Mouse (Mus musculus): ENCODE data around the gene Plxdc2.
A peak's percentile ranks its signal among the peaks of the same experiment; 100 is the strongest.

The Plxdc2 gene

GRCm38 (mm10) chr2:16356106-16356818, at the start of gene Plxdc2:
Gene Plxdc2, plus strand, starts transcription at chr2:16356304.
- peak; percentile 84 to 85 for DNase-seq (ENCODE audit: low spot score in 2 of 2)

GRCm38 (mm10) chr2:16310387-16310786, 45.7 kb upstream of the Plxdc2 start:
- DNase-seq (ENCODE audit: low spot score in 2 of 2), result no peak

GRCm38 (mm10) chr2:16312400-16313070, 43.6 kb upstream of the Plxdc2 start:
- peak; percentile 41 to 56 for DNase-seq (ENCODE audit: low spot score in 2 of 2)

GRCm38 (mm10) chr2:16335194-16335781, 20.8 kb upstream of the Plxdc2 start:
- DNase-seq (ENCODE audit: low spot score in 2 of 2), result no peak

- DNase-seq (ENCODE audit: low spot score in 2 of 2), result no peak
These were observed 11.5 kb upstream of the Plxdc2 start for GRCm38 (mm10) chr2:16344564-16344963.

- no peak for DNase-seq (ENCODE audit: low spot score in 2 of 2)
These were observed 5.0 kb upstream of the Plxdc2 start for GRCm38 (mm10) chr2:16351106-16351505.

GRCm38 (mm10) chr2:16355611-16356105, 446 bp upstream of the Plxdc2 start:
- DNase-seq (ENCODE audit: low spot score in 2 of 2), result peak; percentile 39 to 46

GRCm38 (mm10) chr2:16356921-16357837, 1.1 kb downstream of the Plxdc2 start:
- DNase-seq (ENCODE audit: low spot score in 2 of 2), result peak; percentile 18 to 41

GRCm38 (mm10) chr2:16357946-16358345, 1.8 kb downstream of the Plxdc2 start:
- DNase-seq (ENCODE audit: low spot score in 2 of 2), result no peak

- DNase-seq (ENCODE audit: low spot score in 2 of 2), result peak; percentile 43 to 59
These were observed 3.3 kb downstream of the Plxdc2 start for GRCm38 (mm10) chr2:16359341-16359928.

GRCm38 (mm10) chr2:16364749-16365148, 8.6 kb downstream of the Plxdc2 start:
- DNase-seq (ENCODE audit: low spot score in 2 of 2), result no peak

- no peak for DNase-seq (ENCODE audit: low spot score in 2 of 2)
These were observed 9.8 kb downstream of the Plxdc2 start for GRCm38 (mm10) chr2:16365830-16366401.

- no peak for DNase-seq (ENCODE audit: low spot score in 2 of 2)
These were observed 14.3 kb downstream of the Plxdc2 start for GRCm38 (mm10) chr2:16370419-16370818.

GRCm38 (mm10) chr2:16374288-16374687, 18.2 kb downstream of the Plxdc2 start:
- DNase-seq (ENCODE audit: low spot score in 2 of 2), result no peak

- no peak for DNase-seq (ENCODE audit: low spot score in 2 of 2)
These were observed 30.1 kb downstream of the Plxdc2 start for GRCm38 (mm10) chr2:16386206-16386605.

- no peak for DNase-seq (ENCODE audit: low spot score in 2 of 2)
These were observed 30.6 kb downstream of the Plxdc2 start for GRCm38 (mm10) chr2:16386692-16387091.

- DNase-seq (ENCODE audit: low spot score in 2 of 2), result no peak
These were observed 31.7 kb downstream of the Plxdc2 start for GRCm38 (mm10) chr2:16387787-16388186.

- DNase-seq (ENCODE audit: low spot score in 2 of 2), result no peak
These were observed 41.4 kb downstream of the Plxdc2 start for GRCm38 (mm10) chr2:16397501-16397900.

GRCm38 (mm10) chr2:16398006-16398405, 41.9 kb downstream of the Plxdc2 start:
- DNase-seq (ENCODE audit: low spot score in 2 of 2), result no peak

GRCm38 (mm10) chr2:16398896-16399295, 42.8 kb downstream of the Plxdc2 start:
- no peak for DNase-seq (ENCODE audit: low spot score in 2 of 2)

GRCm38 (mm10) chr2:16406508-16406907, 50.4 kb downstream of the Plxdc2 start:
- DNase-seq (ENCODE audit: low spot score in 2 of 2), result no peak
